Mouse (Mus musculus) gastrocnemius, postnatal 25 days (tissue): ENCODE results near the gene Birc5. TPM values are rescaled to one million over a fixed set of nuclear protein-coding genes. Genes with fewer than 3 reads are reported as not detected.

ENCODE experiments used
- DNase-seq: peaks from one replicate; pipeline ENCODE4 v3.0.0; 2022
- long read RNA-seq, 2 experiments: library from polyadenylated mRNA; stranded (forward); transcript quantifications; one replicate each; pipeline ENCODE4 v2.0.0; 2021
- total RNA-seq, 2 experiments: library from RNA; stranded (reverse); gene quantifications; 1 replicate in 1 of 2; 2 replicates in 1 of 2; pipeline ENCODE4 v1.2.3; 2021

Gene Birc5
- total RNA-seq = under 1 TPM in 1 of 2 experiments, not detected in 1; 0.86 TPM
- long read RNA-seq, experiment 1 = 0 reads
- long read RNA-seq, experiment 2, partial matches to known transcripts = 0 of 1 reads
- long read RNA-seq, experiment 2, other reads (novel, unspliced or antisense) = 1 of 1 reads

- DNase-seq = peak; percentile 95
Measured at GRCm38 (mm10) chr11:117848985-117849671, at the start of gene Birc5. Birc5 (plus strand) TSS chr11:117849251.

DNA sequence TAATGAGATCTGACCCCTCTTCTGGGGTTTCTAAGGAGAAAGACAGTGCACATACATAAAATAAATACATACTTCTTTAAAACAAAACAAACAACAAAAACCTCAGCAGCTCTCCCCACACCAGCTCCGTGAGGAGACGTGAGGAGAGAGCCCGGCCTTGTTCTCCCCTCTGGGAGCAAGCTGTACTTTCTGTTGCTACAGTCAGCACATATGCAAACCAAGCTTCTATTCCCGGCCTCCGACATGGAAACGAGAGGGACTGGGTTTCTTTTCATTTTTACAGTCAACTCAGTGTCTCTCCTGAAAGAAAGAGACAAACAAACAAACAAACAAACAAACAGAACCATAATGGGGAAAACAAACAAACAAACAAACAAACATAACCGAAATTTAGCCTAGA is 49.0 kb upstream of the Birc5 start:
- no peak for DNase-seq

DNA sequence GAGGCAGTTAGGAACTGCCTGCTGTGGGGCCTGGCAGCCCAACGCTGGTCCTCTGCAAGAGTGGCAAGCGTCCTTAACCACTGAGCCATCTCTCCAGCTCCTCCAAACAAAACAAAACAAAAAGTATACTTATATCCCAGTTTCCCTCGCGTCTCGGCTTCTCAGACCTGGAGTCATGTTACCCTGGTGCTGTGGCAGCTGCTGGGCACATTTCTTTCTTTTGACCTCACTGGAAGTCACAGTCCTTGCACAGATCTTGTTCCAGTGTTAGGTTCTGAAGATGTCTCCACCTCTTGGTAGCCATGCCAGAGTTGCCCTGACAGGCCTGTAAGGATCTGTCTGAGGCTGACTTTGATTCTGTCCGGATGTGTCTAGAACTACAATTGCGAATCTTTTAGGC is 47.4 kb upstream of the Birc5 start:
- DNase-seq = no peak

DNA sequence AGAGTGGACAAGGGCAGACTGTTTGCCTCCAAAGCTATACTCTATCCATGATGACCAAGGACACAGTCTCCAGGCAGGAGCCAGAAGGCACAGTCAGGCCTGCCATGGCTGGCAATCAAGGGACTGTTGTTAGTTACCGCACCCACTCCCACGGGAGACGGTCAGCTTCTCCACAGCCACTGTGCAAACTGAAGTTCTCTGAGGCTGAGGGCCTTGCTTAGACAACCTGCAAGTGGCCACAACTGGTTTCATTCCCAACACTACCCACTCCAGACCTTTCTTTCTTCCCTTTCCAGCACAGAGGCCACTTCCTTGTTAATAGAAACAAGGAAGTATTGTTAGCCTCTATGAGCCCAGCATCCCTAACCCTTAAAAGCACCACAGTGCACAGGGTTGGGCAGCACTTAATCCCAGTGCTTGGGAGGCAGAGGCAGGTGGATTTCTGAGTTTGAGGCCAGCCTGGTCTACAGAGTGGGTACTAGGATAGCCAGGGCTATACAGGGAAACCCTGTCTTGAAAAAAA is 45.8 kb upstream of the Birc5 start:
- DNase-seq = no peak

GRCm38 (mm10) chr11:117806781-117807180 is 42.3 kb upstream of the Birc5 start:
- DNase-seq = no peak

DNA sequence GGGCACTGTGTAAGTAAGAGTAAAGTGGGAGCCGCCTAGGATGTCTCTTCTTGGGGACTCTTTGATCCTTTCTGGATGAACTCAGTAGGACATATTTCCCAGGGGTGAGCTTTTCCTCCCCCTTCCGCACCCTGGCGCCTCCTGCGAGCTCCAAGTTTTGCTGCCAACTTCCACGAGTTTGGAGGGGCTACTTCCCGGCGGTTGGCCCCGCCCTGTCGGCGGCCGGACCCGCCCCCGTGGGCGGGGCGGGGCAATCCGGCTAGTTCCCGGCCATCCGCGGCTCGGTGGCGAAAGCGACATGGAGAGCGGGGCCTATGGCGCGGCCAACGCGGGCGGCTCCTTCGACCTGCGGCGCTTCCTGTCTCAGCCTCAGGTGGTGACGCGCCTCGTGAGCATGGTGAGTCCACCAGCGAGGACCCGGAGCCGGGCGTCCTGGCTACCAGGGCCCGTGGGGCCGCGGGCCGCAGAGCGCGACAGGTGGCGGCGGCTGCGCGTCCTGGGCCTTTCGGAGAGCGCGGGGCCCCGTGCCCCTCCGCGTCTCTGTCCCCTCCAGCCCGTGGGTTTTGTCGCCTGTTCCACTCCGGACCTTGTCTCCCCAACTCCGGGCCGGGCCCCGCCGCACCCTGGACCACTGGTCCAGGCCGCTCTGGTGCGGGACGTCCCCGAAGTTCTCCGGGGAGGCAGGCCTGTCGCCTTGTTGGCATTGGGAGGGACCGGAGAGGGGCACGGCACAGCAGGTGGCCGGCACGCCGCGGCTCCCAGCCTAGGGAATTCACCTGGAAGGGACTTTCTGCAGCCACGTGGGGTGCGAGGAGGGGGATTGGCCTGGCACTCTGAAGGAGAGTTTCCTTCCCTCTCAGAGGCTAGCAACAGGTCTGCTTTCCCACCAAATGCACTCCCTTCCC is 39.4 kb upstream of the Birc5 start, which contains the start of the genes Gm20708 and Syngr2:
TSS of gene Gm20708 (plus strand) at position 262 of the 905 bp plus-strand sequence.
TSS of gene Syngr2 (plus strand) at position 262 of the 905 bp plus-strand sequence.
- DNase-seq = peak; percentile 82

DNA sequence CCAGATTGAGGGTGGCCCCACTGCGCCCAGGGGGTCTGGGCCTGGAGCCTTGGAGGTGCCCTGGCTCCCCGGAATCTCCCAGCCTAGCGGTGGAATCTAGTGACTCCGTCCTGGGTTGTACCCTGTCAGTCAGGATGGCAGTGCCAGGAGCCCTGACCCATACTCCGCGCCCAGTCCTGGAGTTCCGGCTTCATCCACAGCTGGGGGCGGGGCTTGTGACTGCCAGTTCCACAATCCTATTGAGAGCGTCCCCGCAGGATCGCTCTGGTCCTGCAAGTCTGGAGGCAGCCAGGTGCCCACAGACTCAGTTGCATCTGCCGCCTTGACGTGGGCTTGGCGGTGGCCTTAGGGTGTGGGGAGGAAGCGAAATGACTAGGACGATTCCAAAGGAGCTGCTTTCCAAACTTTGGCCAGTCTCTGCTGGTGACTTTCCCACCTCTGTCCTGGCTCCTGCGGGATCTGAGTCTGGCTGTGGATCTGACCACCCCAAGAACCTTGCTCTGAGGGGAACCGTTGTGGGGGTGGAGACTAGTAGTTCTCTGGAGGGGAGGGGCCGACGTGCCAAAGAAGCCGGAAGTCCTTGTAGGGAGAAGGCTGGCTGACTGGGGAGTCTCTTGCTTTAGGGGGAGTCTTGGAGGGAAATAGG is 38.5 kb upstream of the Birc5 start:
- DNase-seq = peak; percentile 86

GRCm38 (mm10) chr11:117813867-117814266 is 35.2 kb upstream of the Birc5 start:
- no peak for DNase-seq

GRCm38 (mm10) chr11:117814704-117815366 is 34.2 kb upstream of the Birc5 start:
- DNase-seq = no peak

DNA sequence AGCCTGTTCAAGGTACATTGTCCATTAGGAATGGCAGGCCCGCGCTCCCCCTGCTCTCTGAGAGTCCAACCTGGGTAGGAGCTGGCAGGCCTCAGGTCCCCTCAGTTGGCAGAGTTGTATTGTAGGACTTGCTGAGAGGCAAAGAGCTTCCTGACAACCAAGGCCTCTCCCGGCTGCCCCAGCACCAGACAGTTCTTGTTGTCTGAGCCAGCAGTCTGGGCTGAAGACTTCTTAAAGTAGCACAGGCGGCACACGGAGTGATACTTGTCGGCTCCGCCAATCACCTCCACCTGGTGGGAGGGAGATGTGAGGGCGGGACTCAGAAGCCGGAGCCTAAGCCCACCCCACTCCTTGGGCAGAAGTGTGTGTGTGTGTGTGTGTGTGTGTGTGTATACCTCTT is 33.2 kb upstream of the Birc5 start:
- peak; percentile 57 for DNase-seq

GRCm38 (mm10) chr11:117816389-117816996 is 32.6 kb upstream of the Birc5 start:
- DNase-seq = no peak

DNA sequence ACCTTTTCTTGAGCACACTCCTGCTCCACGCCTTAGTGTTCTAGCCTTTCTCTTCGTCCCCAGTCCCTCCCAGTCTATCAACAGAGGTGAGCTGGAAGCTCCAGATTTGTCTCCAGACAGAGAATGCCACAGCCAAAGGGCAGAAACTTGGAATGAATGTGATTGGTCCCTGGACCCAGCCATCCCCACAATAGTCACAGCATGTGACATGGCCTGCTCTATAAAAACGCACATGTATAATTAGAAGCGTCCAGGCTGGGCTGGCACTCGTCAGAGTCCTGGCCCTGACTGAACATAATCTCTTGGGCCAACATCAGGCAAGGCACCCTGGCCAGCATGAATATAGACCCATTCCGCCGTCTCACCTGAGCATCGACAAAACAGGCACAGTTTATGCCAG is 30.0 kb upstream of the Birc5 start:
- peak; percentile 84 for DNase-seq

GRCm38 (mm10) chr11:117820173-117820572 is 28.9 kb upstream of the Birc5 start:
- DNase-seq = no peak

DNA sequence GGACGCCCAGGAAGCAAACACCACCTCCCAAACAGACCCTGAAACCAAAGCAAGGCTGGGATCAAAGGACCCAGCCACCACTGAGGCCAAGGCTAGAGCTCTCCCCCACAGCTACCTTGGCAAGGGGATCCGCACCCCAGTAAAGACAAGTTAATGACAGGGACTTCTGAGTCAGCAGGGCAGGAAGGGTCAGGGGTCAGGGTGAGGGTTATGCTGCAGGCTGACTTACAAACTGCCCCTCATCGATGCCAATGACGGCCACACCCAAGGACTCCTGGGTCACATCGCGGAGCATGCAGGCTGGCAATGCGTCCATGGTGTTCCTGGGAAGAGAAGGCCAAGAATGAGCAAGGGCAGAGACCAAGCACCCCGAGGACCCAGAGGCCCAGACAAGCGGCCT is 27.2 kb upstream of the Birc5 start:
- no peak for DNase-seq

DNA sequence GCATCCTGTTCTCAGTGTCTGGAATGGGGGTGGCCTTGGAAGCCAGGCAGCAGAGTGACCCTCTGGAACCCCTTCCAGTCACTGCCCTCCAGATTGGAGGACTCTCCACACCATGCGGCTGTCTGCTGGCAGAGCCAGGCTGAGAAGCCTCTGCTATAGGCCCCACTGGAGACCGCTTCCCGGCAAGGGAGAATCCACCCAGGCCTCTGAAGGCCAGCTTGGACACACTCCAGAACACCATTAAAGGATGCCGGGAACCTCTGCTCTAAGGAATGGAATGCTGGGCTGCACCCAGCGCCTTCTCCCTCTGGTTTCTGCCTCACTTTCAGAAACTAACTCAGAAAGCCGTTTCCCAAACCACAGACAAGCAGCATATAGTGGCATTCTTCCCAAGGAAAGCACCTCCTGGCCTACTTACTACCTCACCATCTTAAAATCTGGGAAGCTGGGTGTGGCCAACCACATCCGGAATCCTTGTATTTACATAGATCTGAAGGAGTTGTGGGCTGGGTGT is 26.3 kb upstream of the Birc5 start:
- DNase-seq = no peak

DNA sequence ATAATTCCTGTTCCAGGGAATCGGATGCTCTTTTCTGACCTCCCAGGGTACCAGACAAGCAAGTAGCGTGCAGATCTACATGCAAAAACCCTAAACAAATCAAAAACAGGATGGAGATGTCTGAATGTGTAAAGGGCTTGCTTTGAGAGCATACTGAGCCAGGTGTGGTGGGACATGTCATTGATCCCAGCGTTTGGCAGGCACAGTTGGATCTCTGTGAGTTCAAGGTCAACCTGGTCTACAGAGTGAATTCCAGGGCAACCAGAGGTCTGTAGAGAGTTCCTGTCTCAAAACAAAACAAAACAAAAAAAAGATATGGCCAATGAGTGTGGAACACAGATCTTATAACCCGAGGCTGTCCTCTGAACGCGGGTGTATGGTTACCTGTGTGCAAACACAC is 25.6 kb upstream of the Birc5 start:
- DNase-seq = no peak

- DNase-seq = peak; percentile 81
Measured at GRCm38 (mm10) chr11:117824060-117824969, 24.7 kb upstream of the Birc5 start.

- peak; percentile 67 for DNase-seq
Measured at GRCm38 (mm10) chr11:117825333-117826101, 23.5 kb upstream of the Birc5 start, which contains the start of the genes Afmid and Tk1. Afmid (plus strand) TSS chr11:117825924. Tk1 (minus strand) TSS chr11:117826092.

DNA sequence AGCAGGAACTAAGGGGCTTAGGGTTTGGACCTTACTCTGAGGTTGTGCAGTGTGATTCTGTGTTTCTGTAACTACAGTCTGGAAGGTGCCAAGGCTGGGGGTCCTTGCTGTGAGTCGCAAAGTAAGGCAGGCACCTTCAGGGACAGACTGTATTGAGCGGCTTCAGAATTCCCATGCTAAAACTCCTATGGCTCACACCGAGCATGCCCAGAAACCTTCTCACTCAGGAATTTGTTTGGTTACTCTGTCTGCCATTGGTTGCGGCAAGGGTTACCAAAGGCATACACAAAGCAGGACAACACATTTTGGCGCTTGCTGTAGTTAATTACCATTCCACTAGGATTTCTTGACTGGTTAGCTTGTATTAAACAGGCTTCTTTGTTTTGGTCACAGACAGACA is 22.9 kb upstream of the Birc5 start:
- DNase-seq = no peak
